Mouse (Mus musculus) CH12F3 (cell line): ENCODE data around the gene Scube1.

ENCODE experiments used
- in situ Hi-C: fragments of 300-500 bp; cut with MboI; formaldehyde crosslinking; loops from 2 replicates; pipeline ENCODE4 v1.14.3; 2020; ENCODE audit warnings: low sequenced_read_pairs

Scube1 gene

DNA sequence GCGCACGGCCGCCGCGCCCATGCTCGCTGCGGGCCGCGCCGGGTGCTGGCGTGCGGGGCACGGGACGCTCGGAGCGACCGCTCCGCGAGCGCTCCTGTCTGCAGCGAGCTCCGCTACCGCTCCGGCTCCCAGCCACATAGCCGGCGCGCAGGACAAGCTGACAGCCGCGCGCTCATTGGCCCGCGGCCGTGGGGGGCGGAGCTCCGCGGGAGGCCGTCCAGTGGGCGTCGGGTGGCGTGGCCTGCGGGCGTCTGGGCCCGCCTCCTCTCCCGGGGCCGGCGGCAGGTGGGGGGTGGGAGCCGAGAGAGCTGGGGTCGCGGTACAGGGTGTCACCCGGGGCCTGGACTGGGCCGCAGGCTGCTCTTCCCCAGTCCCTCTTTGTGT, at the start of gene Scube1:
TSS of gene Scube1 (minus strand) at position 136 of the 384 bp plus-strand sequence.
- in situ Hi-C loops: no loop called here

GRCm38 (mm10) chr15:83772953-83773352, 48.1 kb upstream of the Scube1 start:
- in situ Hi-C loops: no loop called here

DNA sequence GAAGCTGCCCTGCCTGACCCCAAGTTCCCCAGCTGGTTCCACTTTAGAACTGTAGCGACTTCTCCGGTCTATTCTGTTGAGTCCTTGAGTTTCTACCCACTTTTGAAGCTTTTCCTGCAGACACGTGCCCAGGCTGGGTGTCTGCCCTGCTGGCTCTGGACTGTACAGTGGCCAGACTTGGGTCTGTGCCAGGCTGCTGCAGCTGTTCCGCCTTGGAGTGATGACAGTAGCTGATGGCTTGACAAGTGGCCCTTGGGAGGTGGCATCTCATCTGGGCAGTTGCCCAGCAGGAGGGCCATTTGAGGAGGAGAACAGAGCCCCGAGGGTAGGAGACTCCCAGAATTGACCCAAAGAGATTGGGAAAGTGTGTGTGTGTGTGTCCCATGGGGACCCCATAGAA, 47.6 kb upstream of the Scube1 start:
- in situ Hi-C loops: no loop called here

DNA sequence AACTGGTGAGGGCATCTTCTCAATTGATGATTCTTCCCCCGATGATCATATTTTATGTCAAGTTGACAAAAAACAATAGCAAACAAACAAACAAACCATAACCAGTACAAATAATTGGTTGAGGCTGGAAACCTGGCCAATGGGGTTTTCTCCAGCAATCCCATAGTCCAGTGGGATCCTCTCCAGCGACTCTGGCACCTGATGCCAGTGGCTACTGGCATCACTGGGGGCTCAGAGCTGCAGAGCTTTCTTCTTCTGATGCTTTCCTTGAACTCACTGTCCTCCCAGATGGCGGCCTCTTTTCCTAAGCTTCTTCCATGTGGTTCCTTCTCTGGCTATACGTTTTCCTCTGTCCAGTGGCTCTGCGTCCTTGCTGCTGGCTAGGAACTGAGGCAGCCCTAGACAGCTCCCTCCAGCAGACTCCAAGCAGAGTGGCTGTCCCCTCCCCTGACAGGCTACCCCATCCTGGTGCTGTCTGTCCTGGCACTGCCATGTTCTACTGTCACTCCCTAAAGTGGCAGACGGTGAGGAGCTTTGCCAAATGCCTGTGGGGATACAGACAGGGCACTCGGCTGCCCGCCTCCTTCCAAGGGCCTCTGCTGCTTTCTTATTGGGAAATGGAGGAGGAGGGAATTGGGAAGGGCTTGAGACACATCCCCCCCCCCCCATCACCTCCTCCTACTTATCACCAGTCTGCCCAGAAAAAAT, 46.7 kb upstream of the Scube1 start:
- in situ Hi-C loops: no loop called here

DNA sequence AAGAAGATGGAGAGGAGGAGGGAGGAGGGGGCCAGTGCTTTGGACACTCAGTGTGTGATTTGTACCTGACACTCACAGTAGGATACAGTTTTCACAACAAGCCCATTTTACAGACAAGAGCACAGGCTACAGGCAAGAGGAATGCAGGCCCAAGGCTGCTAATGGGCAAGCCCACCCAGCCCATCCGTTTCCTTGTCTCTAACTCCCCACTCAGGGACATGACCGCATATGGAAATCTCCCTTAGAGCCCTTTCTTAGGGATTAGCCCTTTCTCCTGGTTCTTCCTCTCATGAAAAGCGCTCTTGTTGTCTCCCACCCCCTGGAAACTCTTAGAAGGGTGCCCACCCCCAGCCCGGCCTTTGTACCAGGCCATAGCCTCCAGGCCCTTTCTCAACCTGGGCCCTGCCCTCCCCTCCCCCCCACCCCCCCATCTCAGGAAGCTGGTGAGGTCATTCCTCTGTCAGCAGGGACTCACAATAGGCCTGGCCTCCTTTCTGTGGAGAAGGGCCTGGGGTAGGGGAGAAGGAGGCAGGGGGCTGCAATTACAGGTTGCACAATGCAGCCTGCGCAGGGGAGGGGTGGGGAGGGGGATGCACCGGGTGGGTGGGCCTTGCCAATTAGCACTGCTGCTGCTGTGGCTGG, 40.7 kb upstream of the Scube1 start:
- in situ Hi-C loops: no loop called here

GRCm38 (mm10) chr15:83761512-83761911, 36.7 kb upstream of the Scube1 start:
- in situ Hi-C loops: no loop called here

- in situ Hi-C loops: no loop called here
Observed at GRCm38 (mm10) chr15:83760683-83761082, 35.9 kb upstream of the Scube1 start.

- in situ Hi-C loops: no loop called here
Observed at GRCm38 (mm10) chr15:83758958-83759357, 34.1 kb upstream of the Scube1 start.

- in situ Hi-C loops: no loop called here
Observed at GRCm38 (mm10) chr15:83756742-83757141, 31.9 kb upstream of the Scube1 start.

DNA sequence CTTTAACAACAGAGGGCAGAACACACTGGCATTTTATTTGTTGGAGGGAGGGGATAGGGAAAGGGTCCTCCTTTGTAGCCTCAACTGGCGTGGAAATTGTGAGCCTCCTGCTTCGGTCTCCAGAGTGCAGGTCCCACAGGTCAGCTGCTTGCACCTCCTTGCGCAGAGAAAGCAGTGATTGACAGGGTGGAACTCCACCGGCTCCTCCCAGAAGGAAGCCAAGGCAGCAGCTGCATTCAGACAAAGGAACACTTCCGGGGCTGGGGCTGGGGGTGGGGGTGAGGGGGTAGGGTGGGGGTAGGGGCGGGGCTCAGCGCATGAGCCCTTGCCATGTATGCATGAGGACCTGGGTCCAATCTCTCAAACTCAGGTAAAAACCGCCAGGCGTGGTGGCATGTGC, 24.6 kb upstream of the Scube1 start:
- in situ Hi-C loops: no loop called here

- in situ Hi-C loops: no loop called here
Observed at GRCm38 (mm10) chr15:83748986-83749385, 24.2 kb upstream of the Scube1 start.

DNA sequence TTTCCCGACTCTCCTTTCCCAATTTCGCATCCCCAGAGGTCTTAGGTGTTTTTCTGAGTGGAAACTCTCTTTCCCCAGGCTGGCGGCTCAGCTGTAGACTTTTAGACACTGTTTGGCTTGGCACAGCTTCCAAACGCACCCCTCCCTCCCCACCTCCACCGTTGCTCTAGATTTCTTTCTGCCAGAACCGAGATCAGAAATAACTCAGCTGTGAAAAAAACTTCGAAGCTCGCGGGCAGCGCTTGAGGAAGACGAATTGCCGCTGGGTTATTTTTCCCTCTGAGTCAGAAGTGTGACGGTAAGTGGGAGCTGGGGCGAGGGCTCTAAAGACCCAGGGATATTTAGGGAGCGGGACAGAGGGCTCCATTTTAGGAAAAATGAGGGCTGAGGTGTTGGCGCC, 21.5 kb upstream of the Scube1 start:
- in situ Hi-C loops: no loop called here

GRCm38 (mm10) chr15:83742018-83742417, 17.2 kb upstream of the Scube1 start:
- in situ Hi-C loops: no loop called here

DNA sequence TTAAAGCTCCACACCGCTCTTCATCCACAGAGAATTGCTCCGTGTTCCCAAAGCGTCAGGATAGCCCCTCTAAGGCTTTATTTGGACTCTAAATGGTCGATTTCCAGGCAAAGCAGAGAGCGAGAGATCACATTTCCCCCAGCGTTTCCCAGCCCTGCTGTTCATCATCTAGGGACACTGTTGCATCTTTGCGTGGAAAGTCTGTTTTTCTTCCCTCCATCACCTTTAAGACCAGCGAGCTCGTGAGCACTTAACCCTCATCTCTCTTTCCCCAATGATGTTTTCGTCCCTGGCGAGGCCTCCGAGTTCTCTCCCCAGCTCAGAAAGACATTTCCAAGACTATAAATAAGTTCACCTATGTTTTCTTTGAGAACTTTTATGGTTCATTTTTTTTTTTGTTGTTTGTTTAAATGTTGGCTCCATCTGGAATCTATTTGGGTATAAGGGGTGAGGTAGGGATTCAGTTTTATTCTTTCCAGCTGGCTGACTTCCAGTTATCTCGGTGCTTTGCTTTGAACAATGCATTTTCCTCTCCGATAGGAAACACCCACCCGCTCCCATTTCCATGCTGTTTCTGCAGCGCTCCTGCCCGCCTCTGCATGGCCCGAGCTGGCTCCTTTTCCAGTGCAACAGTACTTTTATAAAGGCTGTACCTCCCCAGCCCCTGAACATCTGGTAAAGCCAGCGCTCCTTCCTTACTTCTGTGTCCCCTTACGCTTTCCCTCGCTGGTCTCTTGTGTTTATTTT, 16.0 kb upstream of the Scube1 start:
- in situ Hi-C loops: no loop called here

DNA sequence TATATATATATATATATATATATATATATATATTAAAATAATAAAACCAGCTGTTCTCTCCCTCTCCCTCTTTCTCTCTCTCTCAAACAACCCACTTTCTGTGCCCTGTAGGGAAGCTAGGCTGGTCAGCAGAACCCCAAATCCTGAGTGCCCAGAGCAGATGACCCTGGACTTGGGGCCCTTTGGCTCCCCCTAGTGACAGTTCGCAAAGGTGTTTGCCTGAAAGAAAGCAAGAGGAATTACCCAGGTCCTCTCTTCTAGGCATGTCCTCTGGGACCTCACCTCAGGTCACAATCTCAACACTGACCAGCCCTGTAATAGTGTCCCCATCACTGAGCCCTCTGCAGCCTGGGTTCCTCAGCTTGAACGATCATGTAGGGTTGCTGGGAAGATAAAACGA, 2.8 kb upstream of the Scube1 start:
- in situ Hi-C loops: no loop called here

- in situ Hi-C loops: no loop called here
Observed at GRCm38 (mm10) chr15:83726741-83727140, 1.9 kb upstream of the Scube1 start.

DNA sequence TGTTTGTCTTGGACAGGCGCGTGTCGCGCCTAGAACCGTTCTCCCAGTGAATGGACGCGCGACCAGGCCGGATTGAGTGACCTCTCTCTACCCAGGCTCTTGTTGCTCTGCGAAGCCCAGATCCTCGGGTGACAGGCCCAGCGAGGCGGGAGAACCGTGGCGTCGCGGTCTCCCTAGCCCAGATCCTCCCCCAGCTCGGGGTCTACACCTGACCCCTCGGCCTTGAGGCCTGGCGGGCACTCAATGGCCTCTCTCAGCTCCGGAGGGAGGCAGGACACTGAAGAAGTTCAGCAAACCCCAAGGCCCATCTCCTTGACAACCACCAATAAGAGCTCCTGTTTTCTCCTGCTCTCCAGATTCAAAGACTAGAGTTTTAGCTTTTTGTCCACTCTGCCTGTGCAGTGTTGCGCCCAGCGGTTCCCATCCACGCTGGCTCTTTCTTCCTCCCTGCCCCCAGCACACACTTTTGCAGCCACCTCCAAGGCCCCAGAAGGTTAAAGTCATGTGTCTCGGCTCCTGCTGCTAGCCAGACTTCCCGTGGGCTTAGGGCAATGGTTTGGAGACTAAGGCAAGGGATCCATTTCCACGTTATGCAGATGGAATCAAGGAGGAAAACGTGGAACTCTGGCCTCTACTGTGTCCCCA, 857 bp upstream of the Scube1 start:
- in situ Hi-C loops: no loop called here

DNA sequence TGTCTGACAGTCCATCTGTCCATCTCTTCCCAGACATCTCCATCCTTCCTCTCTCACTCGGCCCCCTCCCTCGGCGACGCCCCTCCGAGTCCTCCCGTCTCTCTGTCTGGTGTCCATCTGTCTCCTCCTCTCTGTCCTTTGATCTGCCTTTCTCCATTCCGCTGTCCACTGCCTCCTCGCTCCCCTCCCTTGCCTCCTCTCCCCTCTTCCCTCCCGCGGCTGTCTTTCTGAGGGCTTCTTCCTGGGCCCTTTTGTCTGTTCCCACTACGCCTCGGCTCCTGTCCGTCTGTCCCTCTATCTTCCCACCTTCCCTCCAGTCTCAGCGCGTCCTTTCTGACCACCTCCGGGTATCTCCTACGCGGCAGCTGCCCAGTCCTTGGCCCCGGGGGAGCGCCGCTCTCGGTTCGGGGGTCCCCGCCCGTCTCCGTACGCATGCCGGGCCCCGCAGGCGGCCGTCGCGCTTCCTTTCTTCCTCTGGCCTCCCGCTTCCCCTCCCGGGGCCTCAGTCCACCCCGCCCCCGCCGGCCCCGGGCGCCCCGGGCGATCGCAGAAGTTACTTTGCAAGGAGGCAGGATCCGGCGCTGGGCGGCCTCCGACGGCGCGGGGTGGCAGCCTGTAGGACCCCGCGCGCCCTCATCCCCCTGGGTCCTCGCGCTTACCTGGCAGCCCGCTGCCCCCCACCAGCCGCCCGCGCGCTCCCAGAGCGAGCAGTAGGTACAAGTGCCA, 498 bp downstream of the Scube1 start:
- in situ Hi-C loops: no loop called here

DNA sequence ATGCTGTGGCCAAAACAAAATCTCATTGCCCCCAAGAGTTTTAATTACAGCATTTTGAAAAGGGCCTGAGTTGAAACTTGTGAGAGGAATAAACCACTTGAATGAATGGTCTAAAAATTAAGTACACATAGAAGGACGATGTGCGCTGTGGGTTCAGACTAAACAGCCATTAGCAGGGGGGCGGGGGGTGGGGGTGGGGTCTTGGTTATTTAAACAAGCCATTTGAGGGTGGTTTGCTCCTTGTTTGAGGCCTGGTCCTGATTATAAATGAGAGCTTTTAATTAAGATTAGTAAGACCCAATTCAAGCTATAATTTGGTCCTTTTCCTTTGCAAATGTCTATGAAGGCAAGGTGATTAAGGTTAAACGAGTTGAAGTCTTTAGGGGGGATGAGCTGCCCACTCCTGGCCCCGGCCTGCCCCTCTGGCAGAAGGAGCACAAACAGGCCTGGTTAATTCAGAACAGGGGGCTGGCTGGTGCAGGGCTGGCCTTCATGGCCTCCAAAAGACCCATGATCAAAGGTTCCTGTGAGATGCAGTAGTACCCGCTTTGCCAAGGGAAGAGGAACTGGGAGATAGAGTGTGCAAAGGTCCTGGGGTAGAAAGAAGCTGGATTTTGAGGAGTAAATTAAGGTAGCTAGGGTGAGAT, 9.1 kb downstream of the Scube1 start:
- in situ Hi-C loops: no loop called here

- in situ Hi-C loops: no loop called here
Observed at GRCm38 (mm10) chr15:83712798-83713197, 12.0 kb downstream of the Scube1 start.
